Mouse (Mus musculus) olfactory bulb, adult 2 months (tissue): ENCODE measurements around the gene 1190002N15Rik.

Source experiments
- CTCF ChIP-seq: fragments of 200-500 bp; IDR thresholded peaks from 2 replicates; pipeline ENCODE4 v1.5.1; 2012; ENCODE audit warnings: low read depth, mild to moderate bottlenecking, low read length, moderate library complexity; ENCODE audit not compliant: insufficient read depth
- POLR2A ChIP-seq: fragments of 200-500 bp; IDR thresholded peaks from 2 replicates; pipeline ENCODE4 v1.6.1; 2012; ENCODE audit warnings: mild to moderate bottlenecking, low read depth, low read length, moderate library complexity; ENCODE audit not compliant: insufficient read depth

DNA sequence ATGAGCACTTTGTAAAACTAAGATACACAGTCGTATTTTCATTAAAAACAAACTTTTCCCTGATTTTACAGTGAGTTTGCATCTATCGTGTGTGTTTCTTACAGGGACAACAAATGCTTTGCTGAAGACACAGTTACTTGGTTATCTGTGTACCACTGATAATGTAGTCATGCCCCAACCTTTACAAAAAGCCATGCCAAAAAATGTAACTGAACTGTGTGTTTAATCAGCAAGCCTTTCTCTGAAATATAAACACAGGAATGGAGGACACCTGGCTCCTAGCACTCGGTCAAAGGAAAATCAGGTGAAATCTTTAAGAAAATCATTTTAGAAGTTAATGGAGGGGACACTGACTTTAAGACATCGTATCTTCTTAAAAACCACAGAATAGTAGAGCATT, 43.8 kb upstream of the 1190002N15Rik start:
- TF ChIP-seq CTCF (no peak), POLR2A (no peak)
